Mouse (Mus musculus): Measurements from ENCODE around the gene Kansl2. TPM values are rescaled to one million over a fixed set of nuclear protein-coding genes. Genes with fewer than 3 reads are reported as not detected.

The Kansl2 gene
- total RNA-seq (2023) = 10 to 100 TPM; 61.5 to 65.2 TPM

GRCm38 (mm10) chr15:98533881-98534627 lies at the start of gene Kansl2:
Gene Kansl2, minus strand, starts transcription at chr15:98534264.

GRCm38 (mm10) chr15:98570873-98571538 lies 36.9 kb upstream of the Kansl2 start, which contains the start of the genes Ccnt1 and 4930415O20Rik:
Gene Ccnt1, minus strand, starts transcription at chr15:98570923.
Gene 4930415O20Rik, plus strand, starts transcription at chr15:98571004.

GRCm38 (mm10) chr15:98492102-98492501 lies 42.0 kb downstream of the Kansl2 start, which contains the start of gene Olfr279:
Gene Olfr279, plus strand, starts transcription at chr15:98492402.

GRCm38 (mm10) chr15:98482701-98483100 lies 51.4 kb downstream of the Kansl2 start, which contains the start of gene Lalba:
Gene Lalba, minus strand, starts transcription at chr15:98482721.

GRCm38 (mm10) chr15:98469596-98469995 lies 64.5 kb downstream of the Kansl2 start, which contains the start of gene OR5BS1P:
Gene OR5BS1P, plus strand, starts transcription at chr15:98469896.

Other genes with a start within 250 kb of the Kansl2 start
- not detected for gene Zfp641, start 238.1 kb downstream of the Kansl2 start, total RNA-seq (2023)
- not detected for gene Olfr285, start 216.9 kb downstream of the Kansl2 start, total RNA-seq (2023)
- gene Olfr284, start 193.3 kb downstream of the Kansl2 start, total RNA-seq (2023) = not detected
- gene Olfr283, start 153.3 kb downstream of the Kansl2 start, total RNA-seq (2023) = not detected
- not detected for gene Olfr282, start 103.0 kb downstream of the Kansl2 start, total RNA-seq (2023)
- not detected for gene Olfr281, start 81.7 kb downstream of the Kansl2 start, total RNA-seq (2023)
- gene OR5BS1P, start 64.4 kb downstream of the Kansl2 start, total RNA-seq (2023) = not detected
- gene Lalba, start 51.5 kb downstream of the Kansl2 start, total RNA-seq (2023) = not detected
- gene Olfr279, start 41.9 kb downstream of the Kansl2 start, total RNA-seq (2023) = not detected
- gene Ccnt1, start 36.7 kb upstream of the Kansl2 start, total RNA-seq (2023) = 100 to 1,000 TPM; 123 to 126 TPM
- not detected for gene 4930415O20Rik, start 36.7 kb upstream of the Kansl2 start, total RNA-seq (2023)
- 10 to 100 TPM; 24.1 to 30.7 TPM for gene Adcy6, start 75.8 kb upstream of the Kansl2 start, total RNA-seq (2023)
- gene Cacnb3, start 96.6 kb upstream of the Kansl2 start, total RNA-seq (2023) = under 1 TPM; 0.79 to 0.83 TPM
- 100 to 1,000 TPM; 137 to 163 TPM for gene Ddx23, start 128.6 kb upstream of the Kansl2 start, total RNA-seq (2023)
- 1 to 10 TPM in 1 of 2 experiments, under 1 TPM in 1; 0.82 to 1.3 TPM for gene Rnd1, start 143.2 kb upstream of the Kansl2 start, total RNA-seq (2023)
- not detected for gene Ccdc65, start 173.9 kb upstream of the Kansl2 start, total RNA-seq (2023)
- gene Fkbp11, start 193.9 kb upstream of the Kansl2 start, total RNA-seq (2023) = 1 to 10 TPM; 3.7 to 5.5 TPM
- 100 to 1,000 TPM; 105 to 115 TPM for gene Arf3, start 228.9 kb upstream of the Kansl2 start, total RNA-seq (2023)
- under 1 TPM; 0.21 to 0.29 TPM for gene Wnt10b, start 243.9 kb upstream of the Kansl2 start, total RNA-seq (2023)